Mouse (Mus musculus) retina, postnatal 1 day (tissue): ENCODE measurements around the gene Kidins220.

Experiments
- DNase-seq: peaks from one replicate; pipeline ENCODE4 v3.0.0-alpha.2; 2012

The Kidins220 gene

DNA sequence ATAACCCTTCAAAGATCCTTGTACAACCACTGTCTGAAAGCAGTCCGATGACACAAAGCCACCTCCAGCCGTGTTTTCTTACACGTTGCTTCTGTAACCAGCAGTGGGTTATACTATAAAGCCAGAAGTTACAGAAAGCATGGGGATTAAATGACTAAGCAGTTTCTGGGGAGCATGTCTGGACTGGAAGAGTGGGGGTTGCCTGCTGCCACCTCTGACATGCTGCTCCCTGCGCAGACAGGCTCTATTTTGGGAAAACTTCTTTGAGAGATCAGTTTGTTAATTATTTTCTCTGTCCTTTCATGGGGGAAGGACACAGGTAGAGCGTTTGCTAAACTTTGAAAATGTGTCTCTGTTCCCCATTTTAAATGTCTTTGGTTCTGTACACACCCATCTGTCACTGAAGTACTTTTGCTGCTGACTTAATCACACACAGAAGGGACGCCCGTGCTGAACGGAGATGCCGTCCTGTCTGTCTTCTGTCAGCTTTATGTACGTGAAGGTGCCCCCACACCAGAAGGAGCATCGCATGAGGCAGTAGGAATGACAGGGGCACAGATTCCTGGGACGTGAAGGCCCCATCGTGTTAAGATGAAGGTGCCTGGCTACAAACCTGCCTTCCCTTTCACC, 11.2 kb upstream of the Kidins220 start:
- DNase-seq, result no peak

DNA sequence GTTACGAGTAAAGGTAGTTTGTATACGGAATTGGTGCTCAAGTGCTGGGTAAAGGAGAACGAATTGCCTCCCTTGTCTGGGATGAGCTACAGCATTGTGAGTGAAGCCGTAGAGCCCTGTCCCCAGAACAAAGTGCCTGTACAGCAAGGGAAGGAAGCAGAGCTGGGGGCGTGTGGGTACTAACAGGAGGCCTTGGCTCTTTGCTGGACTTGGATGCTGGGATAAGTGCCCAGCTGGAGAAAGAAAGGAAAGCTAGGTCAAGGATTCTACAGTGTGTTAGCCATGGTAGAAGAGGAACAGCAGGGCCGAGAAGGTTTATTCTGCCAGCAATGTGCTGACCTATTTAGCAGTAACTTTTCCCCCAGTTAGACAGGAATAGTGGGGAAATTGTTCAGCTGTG, 9.3 kb upstream of the Kidins220 start:
- DNase-seq, result no peak

DNA sequence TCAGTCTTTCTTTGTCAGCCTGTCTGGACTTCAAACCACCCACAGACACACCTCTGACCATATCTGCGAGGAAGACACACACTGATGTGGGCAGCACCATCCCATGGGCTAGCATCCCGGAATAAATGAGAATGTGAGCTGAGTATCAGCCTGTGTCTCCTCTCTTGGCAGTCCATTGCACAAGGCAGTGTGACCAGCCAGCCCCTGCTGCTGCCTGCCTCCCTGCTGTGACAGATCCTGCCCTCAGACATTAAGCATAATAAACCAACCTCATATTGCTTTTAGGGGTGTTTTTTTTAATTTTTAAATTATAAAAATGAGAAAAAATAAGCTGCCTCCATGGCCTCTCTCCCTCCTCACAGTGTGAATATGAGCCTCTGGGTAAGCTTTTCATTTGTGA, 8.7 kb upstream of the Kidins220 start:
- DNase-seq, result no peak

DNA sequence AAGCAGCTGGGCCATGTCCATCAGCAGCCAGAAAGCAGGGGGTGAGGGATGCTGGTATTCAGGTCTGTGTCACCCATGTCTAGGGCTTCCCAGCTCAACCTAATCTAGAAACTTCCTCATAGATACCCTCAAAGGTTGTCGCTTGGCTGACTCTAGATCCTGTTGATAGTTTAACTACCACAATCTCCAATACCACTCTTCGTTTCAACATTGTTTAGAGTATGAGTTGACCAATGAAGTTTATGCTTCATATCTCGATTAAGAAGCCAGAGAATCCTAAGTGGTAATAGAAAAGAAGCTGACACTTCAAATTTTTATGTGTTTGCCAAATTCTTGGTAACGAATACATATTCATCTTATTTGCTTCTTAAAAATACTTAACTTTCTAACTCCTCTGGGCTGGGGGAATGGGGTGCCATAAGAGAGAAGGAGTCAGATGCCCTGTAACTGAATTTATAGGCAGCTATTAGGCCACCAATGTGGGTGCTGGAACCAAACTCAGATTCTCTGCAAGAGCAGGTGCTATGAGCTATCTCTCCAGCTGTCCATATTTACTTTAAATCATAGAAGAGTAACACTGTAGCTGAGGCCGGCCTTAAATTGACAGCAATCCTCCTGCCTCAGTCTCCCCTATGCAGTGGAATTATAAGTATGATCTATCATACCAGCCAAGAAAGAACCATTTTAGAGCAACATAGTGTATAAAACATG, 3.1 kb upstream of the Kidins220 start:
- no peak for DNase-seq

DNA sequence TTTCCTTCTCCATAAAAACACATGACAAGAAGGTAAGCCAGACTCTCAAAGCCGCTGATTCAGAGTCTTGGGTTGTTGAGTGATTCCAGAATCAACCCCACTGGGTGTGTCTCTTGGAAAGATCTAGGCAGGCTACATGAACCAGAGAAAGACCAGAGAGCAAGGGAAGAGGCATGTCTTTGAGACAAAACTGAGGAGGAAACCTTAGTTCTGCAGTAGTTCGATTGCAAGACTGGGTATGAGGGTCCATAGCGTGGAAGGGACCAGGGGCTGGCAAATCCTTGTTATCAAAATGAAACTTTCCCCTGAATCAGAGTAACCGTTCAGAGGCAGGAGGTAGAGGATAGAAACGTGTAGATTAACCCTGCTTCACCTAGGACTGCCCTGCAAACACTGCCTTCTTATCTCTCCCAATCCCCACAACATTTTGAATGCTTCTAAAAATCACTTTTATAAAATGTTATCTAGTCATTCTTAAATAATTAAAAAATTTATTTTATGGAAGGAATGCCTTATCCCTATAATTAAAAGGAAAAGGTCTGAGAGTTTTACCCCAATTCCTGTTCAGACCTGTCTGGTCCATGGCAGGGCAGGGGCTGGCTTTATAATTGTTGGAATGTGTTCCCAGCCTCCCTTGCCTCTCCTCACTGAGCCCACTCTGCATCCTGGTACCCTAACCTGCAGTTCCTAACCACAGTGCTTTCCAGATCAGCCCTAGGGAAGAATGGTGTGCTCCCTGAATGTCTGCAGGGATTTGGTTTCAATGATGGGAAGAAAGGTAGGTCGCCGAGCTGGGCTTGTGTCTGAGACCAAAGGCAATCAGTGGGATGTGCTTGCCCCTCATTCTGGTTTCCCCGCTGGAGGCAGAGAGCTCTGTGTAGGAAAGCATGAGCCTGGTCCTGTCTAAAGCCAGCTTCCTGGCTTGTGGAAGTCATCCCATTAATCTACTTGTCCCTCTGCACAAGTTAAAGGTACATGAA, 2.1 kb upstream of the Kidins220 start:
- DNase-seq, result no peak

DNA sequence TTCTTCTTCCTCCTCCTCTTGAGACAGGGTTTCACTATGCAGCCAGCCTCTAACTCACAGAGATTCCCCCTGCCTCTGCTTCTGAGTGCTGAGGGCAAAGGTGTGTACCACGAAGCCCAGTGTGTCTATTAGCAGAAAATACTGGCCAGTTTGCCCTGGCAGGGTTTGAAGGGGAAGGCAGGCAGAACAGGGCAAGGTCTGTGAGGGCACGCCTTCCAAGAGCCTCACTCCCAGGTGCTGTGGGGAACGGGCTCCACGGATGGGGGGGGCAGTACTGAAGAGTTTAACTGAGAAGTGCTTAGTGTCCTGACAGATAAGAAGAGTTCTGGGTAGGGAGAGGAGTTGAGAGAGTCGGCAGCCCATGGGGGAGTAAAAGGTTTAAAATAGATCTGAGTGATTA, 1.1 kb upstream of the Kidins220 start:
- DNase-seq, result no peak

DNA sequence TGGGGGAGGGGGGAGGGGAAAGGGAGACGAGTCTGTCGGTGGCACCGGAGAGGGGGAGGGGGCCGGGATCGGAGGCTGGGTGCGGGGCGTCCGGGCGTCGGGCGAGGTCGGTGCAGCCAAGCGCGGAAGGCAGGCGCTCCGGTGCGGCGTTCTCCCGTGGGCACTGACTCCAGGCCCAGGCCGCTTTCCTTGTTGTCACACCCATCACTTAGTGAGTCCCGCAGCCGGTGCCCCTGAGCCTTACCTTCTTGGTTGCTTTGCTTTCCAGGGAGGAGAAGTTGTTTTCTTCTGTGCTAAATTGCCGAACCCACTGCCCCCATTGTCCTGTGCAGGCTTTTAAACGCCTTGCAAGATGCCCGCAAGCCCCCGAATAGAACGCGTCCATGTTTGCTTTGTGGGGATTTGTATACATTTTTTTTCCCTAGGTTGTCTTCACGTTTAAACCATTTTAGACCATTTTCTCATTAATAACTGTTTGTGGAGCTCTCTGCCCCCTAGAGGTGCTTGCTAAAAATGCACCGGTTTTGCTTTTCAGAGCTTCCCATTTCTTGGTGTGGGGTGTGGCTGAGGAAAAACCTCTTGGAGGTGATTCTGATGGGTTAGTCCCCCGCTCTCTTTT, 499 bp downstream of the Kidins220 start:
- peak; percentile 82 for DNase-seq

DNA sequence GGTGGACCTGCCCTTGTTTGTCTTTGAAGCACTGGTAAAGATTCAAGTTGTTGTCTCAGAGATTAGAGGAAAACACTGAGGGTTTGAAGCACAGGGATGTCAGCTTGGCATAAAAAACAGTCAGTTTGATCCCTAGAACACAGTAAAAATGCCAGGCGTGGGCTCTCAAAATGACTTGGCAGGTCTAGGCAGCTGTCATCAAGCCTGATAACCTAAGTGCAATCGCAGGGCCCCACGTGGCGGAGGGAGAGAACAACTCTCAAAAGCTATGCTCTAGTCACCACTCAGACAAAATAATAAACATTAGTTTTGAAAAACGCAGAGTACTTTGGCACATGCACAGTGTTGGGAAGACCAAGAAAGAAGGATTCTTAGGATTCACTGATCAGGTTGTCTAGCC, 10.5 kb downstream of the Kidins220 start:
- no peak for DNase-seq

DNA sequence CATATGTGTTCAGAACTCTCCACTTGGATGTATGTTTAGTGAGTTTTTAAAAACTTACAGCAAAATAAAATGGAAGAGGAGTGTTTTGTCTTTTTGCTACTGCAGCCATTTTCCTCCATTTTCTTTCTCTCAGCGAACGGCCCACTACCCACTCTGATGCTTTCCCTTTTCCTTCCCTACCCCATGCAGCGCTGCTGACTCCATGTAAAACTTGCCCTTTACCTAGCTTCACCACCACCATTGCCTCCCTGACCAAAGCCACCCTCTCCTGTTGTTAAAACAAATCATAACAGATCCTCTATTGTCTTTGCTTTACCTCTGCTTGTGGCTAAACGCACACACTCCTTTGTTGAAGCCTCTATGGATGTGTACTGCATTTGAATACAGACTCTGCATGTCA, 20.6 kb downstream of the Kidins220 start:
- no peak for DNase-seq

DNA sequence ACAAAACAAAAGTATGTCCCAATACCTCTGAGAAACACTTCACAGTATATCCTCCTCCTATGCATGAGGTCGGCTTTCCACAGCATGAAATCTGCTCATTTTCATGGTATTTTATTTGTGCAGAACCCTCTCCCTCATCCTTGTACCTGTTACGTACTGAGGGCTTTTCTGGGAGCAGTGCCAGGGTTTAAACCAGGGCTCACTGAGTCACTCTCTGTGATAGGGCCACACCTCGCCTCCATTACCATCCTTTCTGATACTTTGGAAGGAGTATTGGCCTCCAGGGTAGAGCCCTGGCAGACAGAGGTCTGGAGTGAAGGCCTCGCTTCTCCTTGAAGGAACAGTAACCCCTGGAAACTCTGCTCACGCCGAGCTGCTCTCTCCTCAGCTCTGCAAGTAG, 30.6 kb downstream of the Kidins220 start:
- no peak for DNase-seq

DNA sequence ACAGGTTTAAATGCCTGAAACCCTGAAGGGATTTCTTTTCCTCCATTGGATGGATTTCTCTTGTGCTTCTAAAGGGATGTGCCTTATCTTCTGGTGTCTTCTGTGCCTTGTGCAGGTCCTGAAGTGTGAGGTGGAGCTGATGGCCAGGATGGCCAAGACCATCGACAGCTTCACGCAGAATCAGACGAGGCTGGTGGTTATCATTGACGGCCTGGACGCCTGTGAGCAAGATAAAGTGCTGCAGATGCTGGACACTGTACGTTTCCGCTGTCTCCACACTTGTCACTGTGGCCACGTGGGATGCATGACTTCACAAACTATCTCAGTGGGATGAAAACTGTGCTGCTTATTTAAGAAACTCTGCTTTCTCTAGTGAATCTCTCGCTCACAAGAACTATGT, 35.2 kb downstream of the Kidins220 start:
- DNase-seq, result no peak

DNA sequence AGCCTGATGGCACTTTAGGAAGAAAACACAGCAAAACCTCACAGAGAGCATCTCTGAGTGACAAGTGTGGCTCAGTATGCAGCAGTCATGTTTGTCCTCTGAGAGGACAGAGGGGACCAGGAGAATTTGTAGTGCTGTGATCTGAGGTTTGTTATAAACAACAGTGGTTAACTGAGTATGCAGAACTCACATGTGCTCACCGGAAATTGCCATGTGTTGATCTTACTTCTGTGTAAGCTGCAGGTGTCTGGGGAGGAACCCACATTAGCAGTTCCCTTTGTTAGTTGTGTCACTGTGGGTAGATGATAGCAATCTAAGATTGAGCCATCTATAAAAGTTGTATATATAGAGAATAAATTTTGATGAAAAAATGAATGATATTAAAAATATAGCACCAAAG, 35.7 kb downstream of the Kidins220 start:
- DNase-seq, result no peak

DNA sequence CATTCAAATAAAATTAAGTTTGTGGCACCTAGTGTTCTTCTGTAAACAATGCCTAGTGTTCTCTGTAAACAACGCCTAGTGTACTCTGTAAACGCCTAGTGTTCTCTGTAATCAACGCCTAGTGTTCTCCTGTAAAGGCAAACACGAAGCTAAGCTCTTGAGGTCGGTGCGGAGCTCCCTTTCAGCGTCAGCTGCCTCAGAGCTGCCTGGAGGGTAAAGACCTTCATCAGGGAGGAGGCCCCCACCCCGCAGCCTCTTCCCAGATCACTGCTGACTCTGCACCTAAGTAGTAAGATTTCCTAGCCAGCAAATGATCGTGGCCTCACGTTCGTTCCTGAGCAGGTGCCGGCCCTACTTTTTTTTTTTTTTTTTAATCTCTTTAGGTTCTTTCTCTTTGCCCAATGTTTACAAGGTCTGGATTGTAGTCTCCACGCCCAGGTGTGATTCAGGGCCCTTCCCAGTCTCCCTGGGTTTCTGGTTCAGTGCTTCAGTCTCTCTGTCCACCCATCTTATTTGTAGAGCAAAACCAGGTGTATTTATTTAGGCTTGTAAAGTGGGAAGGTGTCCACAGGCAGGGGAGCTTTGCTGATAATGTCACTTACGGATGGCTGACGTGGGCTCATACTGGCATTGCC, 37.1 kb downstream of the Kidins220 start:
- DNase-seq, result no peak

DNA sequence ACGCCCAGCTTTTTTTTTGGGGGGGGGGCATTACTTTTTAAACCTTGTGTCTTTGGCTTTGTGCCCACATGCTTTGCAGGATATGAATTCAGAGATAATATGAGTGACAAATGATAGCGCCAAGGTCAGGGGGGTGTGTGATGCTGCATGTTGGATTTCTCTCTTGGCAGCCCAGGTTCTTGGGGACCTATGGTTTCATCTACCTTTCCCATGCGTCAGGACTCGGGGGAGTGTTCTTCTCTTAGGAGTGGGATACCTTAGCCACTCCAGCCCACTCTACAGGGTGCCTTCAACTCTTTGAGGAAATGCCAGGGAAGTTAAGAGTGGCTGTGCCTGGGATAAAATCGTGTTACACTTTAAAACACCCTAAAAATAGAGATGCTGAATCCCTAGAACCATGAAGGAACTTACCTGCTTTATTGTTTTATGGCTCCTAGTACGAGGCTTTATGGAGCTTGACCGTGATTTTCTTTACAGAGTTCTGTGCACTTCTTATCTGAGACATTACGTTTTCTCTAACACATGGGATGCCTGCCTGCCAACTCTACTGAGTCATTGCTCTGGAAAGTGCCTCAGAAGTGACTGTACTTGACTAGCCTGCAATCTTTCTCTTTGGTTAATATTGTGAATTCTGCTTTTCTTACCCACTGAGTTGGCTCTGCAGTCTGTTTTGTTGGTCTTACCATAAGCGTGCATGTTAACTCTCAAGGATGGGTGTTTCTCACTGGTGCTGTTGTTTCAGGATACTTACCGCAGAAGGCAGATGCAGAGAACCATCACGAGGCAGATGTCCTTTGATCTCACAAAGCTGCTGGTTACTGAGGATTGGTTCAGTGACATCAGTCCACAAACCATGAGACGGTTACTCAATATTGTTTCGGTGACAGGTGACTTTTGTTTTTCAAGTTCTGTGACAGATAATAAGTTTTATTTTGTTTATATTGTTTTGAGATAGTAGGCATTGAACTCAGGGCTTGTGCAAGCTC, 38.1 kb downstream of the Kidins220 start:
- DNase-seq, result no peak

DNA sequence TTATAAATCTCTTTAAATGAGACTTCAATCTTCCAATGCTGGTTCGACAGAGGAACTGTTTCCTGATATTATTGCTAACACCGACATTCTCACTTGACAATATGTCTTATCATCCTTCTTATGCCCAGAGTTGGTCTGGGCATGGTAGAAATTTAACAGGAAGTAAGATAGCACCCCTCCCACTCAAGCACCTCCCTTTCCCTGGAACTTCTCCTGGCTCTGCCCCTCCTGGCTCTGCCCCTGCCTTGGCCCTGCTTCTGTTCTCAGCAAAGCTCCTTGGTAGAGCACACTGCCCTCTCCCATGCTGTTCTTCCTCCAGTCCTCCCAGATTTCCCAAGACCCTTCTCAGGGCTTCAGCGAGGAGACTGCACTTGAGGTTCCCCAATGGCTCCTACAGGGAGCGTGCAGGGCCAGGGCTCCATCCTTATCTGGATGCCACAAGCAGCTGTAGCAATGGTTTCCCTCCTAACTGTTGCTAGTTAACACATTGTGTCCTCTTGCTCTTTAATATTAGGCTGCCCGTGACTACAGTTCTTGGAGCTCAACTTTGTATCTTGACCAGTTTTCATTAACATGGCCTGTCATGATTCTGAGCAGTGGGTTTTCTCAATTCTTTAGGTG, 39.7 kb downstream of the Kidins220 start:
- no peak for DNase-seq

DNA sequence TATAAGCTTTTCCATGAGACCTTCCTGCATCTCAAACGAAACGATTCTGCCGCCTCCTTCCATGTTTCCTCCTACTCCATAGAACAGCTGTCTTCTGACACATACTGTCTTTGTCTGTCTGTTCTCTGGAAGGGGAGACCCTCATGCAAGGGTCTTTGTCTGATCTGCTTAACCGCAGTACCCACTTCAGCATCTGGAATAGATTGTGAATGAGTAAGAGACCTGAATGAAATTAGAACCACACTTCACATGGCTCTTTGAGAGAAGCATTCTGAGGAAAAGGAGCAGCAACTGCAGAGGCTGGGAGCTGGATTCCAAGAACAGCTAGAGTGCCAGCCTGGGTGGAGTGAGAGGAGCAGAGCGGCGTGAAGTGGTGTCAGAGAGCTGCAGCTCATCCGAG, 40.2 kb downstream of the Kidins220 start:
- DNase-seq, result no peak

DNA sequence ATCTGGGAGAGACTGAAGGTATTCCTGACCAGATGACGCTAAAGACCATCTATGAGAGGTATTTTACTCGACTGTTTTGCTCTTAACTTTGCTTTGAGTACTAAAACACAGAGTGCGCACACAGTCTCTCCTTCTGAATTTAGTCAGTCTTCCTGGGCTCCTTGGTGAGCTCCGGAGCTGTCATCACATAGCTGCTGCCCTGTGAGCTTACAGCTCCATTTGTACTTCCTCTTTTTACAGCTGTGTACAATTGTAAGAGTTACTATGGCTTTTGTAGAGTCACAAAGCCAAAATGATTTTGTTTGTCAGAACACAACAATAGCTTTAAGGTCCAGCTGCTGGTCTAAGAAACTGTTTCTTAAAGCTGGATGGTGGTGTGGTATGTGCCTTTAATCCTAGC, 42.3 kb downstream of the Kidins220 start:
- DNase-seq, result no peak

DNA sequence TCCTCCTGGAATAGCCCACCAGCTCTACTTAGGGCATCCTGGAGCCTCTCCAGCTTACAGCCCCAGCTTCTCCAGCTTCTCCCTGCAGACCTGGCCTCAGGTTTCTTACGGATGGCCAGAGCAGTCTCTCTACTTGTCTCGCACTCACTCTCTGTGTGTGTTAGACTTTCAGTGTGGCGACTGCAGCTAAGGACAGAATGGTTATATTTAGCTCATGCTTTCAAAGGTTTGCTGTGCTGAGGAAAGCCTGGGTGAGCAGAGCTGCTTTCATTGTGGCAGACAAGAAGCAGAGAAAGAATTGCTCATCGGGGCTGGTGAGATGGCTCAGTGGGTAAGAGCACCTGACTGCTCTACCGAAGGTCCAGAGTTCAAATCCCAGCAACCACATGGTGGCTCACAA, 46.3 kb downstream of the Kidins220 start:
- DNase-seq, result no peak

DNA sequence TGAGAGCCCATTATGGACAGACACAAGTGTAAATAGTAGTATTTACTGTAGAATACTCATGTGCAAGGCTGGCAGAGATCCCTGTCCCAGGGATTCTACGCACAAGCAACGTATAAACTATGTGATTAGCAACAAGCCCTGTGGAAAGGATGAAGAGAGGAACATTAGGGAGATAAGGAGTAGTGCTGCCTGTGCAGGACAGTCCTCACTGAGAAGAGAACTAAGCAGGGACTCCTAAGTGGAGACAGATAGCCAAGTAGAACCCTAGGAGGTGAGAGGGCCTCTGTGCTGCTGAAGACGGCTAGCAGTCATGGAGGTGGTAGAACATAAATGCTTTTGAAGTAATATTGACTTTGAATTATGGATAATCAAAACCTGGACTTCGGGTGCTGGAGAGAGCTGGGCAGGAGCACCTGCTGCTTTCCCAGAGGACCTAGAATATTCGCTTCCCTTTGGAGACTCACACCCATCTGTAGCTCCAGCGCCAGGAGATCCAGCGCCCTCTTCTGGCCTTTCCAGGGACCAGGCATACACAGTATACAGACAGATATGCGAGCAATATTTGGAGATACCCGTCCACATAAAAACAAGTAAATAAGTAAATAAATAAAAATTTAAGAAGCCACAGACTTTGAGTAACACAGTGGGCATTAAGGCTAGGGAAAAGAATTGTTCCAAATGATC, 50.3 kb downstream of the Kidins220 start:
- DNase-seq, result peak; percentile 21

DNA sequence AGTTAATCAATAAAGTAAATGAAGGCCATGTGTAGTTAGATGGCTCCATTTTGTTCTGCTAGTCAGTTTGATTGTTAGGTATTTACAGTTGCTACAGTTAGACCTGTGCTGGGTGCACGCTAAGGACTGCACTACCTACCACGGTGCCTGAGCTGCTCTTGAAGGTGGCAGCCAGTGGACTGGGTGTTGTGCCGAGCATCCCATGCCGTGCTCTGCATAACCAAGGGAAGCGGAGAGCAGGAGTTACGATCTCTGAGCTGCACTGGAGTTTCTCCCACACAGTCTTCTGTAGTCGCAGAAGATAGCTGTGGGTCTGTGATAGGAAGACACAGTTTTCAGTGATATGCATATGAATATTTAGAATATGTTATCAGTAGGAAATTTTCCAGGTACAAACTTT, 51.6 kb downstream of the Kidins220 start:
- no peak for DNase-seq
